ENCODE assay signal across 16 mouse cellular contexts in the genomic region with DNA sequence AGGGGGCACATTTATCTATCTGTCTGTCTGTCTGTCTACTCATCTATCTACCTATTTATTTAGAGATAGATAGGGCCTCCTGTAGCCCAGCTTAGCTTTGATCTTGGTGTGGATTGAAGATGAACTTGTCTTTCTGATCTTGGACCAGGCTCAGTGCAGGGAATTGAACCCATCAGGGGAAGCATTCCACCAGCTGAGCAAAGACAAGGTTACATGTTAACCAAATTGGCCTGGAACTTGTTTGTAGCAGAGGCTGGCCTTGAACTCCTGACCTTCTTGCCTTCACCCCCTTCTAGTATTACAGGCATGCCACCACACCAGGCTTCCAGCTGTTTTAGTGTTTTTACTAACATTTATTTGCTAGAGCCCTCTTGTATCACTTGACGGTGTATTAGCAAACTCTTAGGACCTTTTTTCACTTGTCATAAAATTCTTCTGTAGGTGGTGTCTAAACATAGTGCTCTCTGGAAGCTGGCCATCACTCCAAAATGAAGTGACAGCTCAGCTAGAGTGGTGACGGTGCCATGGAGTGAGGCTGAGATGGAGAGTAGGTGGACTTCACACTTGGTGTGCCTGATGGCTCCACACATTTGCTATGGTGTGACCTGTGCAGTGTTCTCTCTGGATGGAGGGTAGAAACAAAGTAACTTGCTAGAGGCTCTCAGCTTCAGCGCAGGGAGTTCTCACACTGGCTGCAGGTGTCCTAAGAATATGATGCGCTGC. TPM values are rescaled to one million over a fixed set of nuclear protein-coding genes. Genes with fewer than 3 reads are reported as not detected.
"Had no signal": no experiment of that assay in that cellular context is flagged by ENCODE, and none has a peak within 500 bp of the region (broad histone marks: within the 10 kb centered on the region; RNA-seq: fewer than 3 reads in every experiment).

No protein-coding gene starts in this region.

- H3K27me3 ChIP-seq: kidney, embryonic 15.5 days; limb, embryonic 15.5 days; lung, embryonic 15.5 days; midbrain, embryonic 12.5 days; neural tube, embryonic 13.5 days had no signal

- H3K27ac ChIP-seq: kidney, embryonic 15.5 days; limb, embryonic 15.5 days; lung, embryonic 15.5 days; macrophage; midbrain, embryonic 12.5 days; neural tube, embryonic 13.5 days; stomach, postnatal 0 days had no signal

- DNase-seq: kidney, adult 2 months; kidney, postnatal 14 days; layer of hippocampus, postnatal 36 days; lung, postnatal 14 days; right cerebral cortex, postnatal 25 days; thymus, postnatal 36 days had no signal

- H3K4me3 ChIP-seq: kidney, embryonic 15.5 days; limb, embryonic 15.5 days; lung, embryonic 15.5 days; midbrain, embryonic 12.5 days; neural tube, embryonic 13.5 days had no signal

- H3K4me1 ChIP-seq: kidney, embryonic 15.5 days; lung, embryonic 15.5 days; midbrain, embryonic 12.5 days; neural tube, embryonic 13.5 days had no signal

- H3K9ac ChIP-seq: kidney, embryonic 15.5 days; limb, embryonic 15.5 days; lung, embryonic 15.5 days; midbrain, embryonic 12.5 days; neural tube, embryonic 13.5 days had no signal

- H3K9me3 ChIP-seq: kidney, embryonic 15.5 days; limb, embryonic 15.5 days; lung, embryonic 15.5 days; midbrain, embryonic 12.5 days; neural tube, embryonic 13.5 days had no signal

- ATAC-seq: intestine, embryonic 16.5 days; midbrain, embryonic 16.5 days had no signal

- H3K4me2 ChIP-seq: kidney, embryonic 15.5 days; limb, embryonic 15.5 days; lung, embryonic 15.5 days; midbrain, embryonic 12.5 days; neural tube, embryonic 13.5 days had no signal

RNA-seq across cellular contexts. Expression of gene C1qtnf9, which starts 28.8 kb away (rescaled TPM):
- total RNA-seq: megakaryocyte-erythroid progenitor cell, adult 5-6 weeks had no signal
- polyA plus RNA-seq: macrophage; midbrain, embryonic 16.5 days had no signal
